Mouse (Mus musculus) cerebellum, adult 2 months (tissue): ENCODE data around the gene Prrx2. TPM values are rescaled to one million over a fixed set of nuclear protein-coding genes. Genes with fewer than 3 reads are reported as not detected.

Source experiments
- DNase-seq, 2 experiments: peaks; one replicate each; pipeline ENCODE4 v3.0.0; 2021
- H3K27ac ChIP-seq: fragments of 200-500 bp; 2 replicates; pipeline ENCODE4 v1.5.1; 2012; ENCODE audit warnings: low read length, control low read depth, inconsistent platforms; ENCODE audit not compliant: insufficient read depth
- H3K27me3 ChIP-seq: fragments of 200-500 bp; 2 replicates; pipeline ENCODE4 v1.6.1; 2012; ENCODE audit warnings: inconsistent platforms, mild to moderate bottlenecking, low read length, moderate library complexity; ENCODE audit not compliant: control insufficient read depth, insufficient read depth
- H3K4me1 ChIP-seq: fragments of 200-500 bp; 2 replicates; pipeline ENCODE4 v1.6.1; 2011; ENCODE audit warnings: low read length; ENCODE audit not compliant: control insufficient read depth, insufficient read depth
- H3K4me3 ChIP-seq: fragments of 200-500 bp; replicated peaks from 2 replicates; pipeline ENCODE3; 2011; ENCODE audit warnings: mild to moderate bottlenecking, low read depth, low read length, control low read depth; ENCODE audit not compliant: insufficient read depth
- CTCF ChIP-seq: fragments of 200-500 bp; IDR thresholded peaks from 2 replicates; pipeline ENCODE4 v1.5.1; 2011; ENCODE audit warnings: low read depth, mild to moderate bottlenecking, control low read depth, low read length, moderate library complexity, borderline replicate concordance; ENCODE audit not compliant: insufficient read depth
- POLR2A ChIP-seq: fragments of 200-500 bp; IDR thresholded peaks from 2 replicates; pipeline ENCODE4 v1.6.1; 2011; ENCODE audit warnings: low read length, control low read depth, borderline replicate concordance; ENCODE audit not compliant: insufficient read depth
- WGBS: fragments of 180-500 bp; shearing (Covaris S2); methylation state at CpG from one replicate; pipeline ENCODE4 v1.1.7; 2018; 5-methylcytosine and 5-hydroxymethylcytosine counted together
- polyA plus RNA-seq: library from polyadenylated mRNA; depleted of rRNA; stranded (reverse); fragments of >200 nt; gene quantifications from 2 replicates; pipeline ENCODE4 v1.2.3, GENCODE M21; 2012

Gene Prrx2
- polyA plus RNA-seq, 1 experiment: 1.7 TPM

GRCm38 (mm10) chr2:30809503-30809902 is 25.3 kb upstream of the Prrx2 start:
- no peak overlapping the region for H3K27ac ChIP-seq
- TF ChIP-seq POLR2A (no peak), CTCF (no peak)
- no peak overlapping the region for H3K4me3 ChIP-seq
- peaks cover 6% of the 10 kb centered on the region; the same call in 1 of the 2 replicates for H3K4me1 ChIP-seq
- DNase-seq: no peak
- H3K27me3 ChIP-seq: no peaks in the 10 kb centered on the region
- WGBS: 69% methylated on average over 5 of the region's 5 CpGs

GRCm38 (mm10) chr2:30810573-30810972 is 24.2 kb upstream of the Prrx2 start:
- TF ChIP-seq CTCF (no peak), POLR2A (no peak)
- Histone ChIP-seq H3K27me3 (no peaks in the 10 kb centered on the region), H3K4me1 (peaks cover 6% of the 10 kb centered on the region; the same call in 1 of the 2 replicates), H3K27ac (no peak overlapping the region), H3K4me3 (no peak overlapping the region)
- WGBS: 81% methylated on average over 7 of the region's 7 CpGs
- DNase-seq: no peak

DNA sequence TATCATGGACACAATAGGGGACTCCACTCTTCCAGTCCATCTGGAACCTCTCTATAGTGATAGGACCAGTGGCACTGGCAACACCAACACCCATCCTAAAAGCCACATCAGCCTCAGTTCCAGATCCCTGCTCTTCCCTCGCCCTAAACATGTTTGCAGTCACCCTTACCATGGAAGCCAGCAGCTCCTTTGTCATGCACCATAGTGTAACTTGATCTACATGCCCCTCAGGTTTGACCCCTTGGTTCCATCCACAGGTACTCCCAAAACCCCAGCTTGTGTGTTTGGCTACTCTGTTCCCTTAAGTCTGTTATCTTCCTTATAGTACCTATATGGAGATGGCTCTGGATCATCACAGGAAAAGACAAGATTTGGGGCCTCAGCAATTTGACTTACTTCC is 18.4 kb upstream of the Prrx2 start:
- no peak overlapping the region for H3K27ac ChIP-seq
- DNase-seq: no peak
- 71% methylated on average over 1 of the region's 1 CpGs for WGBS
- no peak for TF ChIP-seq CTCF
- no peak for TF ChIP-seq POLR2A
- H3K4me1 ChIP-seq: no peaks in the 10 kb centered on the region
- no peaks in the 10 kb centered on the region for H3K27me3 ChIP-seq
- H3K4me3 ChIP-seq: no peak overlapping the region

DNA sequence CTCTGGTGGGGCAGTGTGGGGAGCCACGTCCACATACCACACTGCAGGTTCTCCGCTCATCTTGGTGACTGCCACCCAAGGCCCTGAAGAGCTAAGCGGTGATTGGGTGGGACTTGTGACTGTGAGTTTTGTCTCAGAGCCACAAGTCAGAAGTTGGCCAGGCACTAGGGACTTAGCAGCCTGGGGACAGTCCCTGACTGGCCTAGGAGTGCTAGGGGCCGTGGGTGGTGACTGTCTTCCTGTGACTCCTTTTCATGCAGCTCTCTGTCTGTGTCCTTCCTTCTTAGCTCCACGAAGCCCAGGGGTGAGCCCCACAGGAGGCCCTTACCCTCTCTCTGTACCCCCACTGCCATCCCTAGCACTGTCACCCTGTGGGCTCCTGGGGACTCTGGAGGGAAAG is 14.9 kb upstream of the Prrx2 start:
- H3K27ac ChIP-seq: no peak overlapping the region
- no peak for TF ChIP-seq POLR2A
- no peak for TF ChIP-seq CTCF
- H3K27me3 ChIP-seq: no peaks in the 10 kb centered on the region
- H3K4me1 ChIP-seq: no peaks in the 10 kb centered on the region
- DNase-seq: no peak
- 95% methylated on average over 5 of the region's 5 CpGs for WGBS
- H3K4me3 ChIP-seq: no peak overlapping the region

DNA sequence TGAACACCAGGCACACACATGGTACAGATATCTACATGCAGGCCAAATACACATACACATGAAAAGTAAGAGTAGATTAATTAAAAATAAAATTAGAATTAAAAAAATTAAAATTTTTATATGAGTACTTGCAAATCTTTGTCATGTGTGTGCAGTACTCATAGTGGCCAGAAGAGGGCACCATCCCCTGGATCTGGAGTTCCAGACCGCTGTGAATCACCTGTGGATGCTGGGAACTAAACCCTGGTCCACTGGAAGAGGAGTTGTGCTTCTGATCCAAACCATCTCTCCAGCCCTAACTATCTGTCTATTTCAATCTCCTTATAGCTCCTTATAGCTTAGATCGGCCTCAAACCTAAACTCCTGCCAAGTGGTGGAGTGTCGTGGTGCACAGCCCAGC is 13.7 kb upstream of the Prrx2 start:
- H3K27me3 ChIP-seq: no peaks in the 10 kb centered on the region
- no peak for DNase-seq
- no peaks in the 10 kb centered on the region for H3K4me1 ChIP-seq
- no peak overlapping the region for H3K4me3 ChIP-seq
- H3K27ac ChIP-seq: no peak overlapping the region
- TF ChIP-seq CTCF (peak; percentile 52), POLR2A (no peak)
- 93% methylated on average over 3 of the region's 3 CpGs for WGBS

DNA sequence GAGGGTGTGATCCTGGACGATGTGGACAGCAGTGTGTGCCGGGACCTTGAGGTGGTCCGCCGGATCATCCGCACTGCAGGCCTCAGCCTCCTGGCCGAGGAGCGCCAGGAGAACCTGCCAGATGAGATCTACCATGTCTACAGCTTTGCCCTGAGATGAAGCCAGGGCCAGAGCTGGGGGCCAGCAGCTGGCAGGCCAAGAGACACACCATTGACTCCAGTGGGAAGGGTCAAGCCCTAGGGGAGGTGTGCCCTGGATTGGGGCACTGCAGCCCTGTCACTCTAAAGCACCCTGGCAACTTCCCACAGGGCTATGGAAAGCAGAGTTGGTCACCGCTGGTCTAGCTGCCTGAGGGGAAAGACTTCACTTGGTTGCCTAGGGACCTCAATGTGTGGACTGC is 12.3 kb upstream of the Prrx2 start:
- no peaks in the 10 kb centered on the region for H3K27me3 ChIP-seq
- WGBS: 72% methylated on average over 8 of the region's 8 CpGs
- no peak overlapping the region for H3K27ac ChIP-seq
- no peak overlapping the region for H3K4me3 ChIP-seq
- TF ChIP-seq CTCF (no peak), POLR2A (no peak)
- peaks cover 7% of the 10 kb centered on the region for H3K4me1 ChIP-seq
- DNase-seq: no peak

GRCm38 (mm10) chr2:30823385-30824153 is 11.2 kb upstream of the Prrx2 start:
- Histone ChIP-seq H3K4me3 (no peak overlapping the region), H3K4me1 (peaks cover 7% of the 10 kb centered on the region), H3K27me3 (no peaks in the 10 kb centered on the region), H3K27ac (no peak overlapping the region)
- TF ChIP-seq CTCF: no peak
- no peak for TF ChIP-seq POLR2A
- DNase-seq: peak in 1 of 2 experiments; percentile 48
- WGBS: 55% methylated on average over 13 of the region's 13 CpGs
